ENCODE assay signal across 31 mouse cellular contexts in the genomic region with DNA sequence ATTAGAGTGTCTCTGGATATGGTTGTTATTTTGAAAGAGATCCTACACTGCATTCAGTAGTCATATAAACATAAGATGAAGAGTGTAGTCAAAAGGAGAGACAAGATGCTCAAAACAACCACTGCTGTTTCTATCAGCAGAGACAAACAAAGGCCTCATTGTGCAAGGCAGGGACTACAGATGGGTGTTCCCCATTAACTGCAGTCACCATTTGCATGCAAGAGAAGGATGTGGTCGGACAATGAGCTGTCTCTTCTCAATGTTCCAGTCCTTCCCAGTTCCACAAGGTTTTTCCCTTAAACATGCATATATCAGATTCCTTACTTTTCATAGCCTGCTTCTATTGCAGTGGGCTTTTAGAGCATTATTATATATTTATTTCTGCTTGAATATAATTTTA.
A peak's percentile ranks its signal among the peaks of the same experiment; 100 is the strongest.
DNase-seq lines count a peak whose midpoint lies in the region; ATAC-seq and TF ChIP-seq lines count a peak whose summit lies in the region.
"Had no signal": no experiment of that assay in that cellular context is flagged by ENCODE, and none has a peak within 500 bp of the region (broad histone marks: within the 10 kb centered on the region; RNA-seq: fewer than 3 reads in every experiment).

No protein-coding gene starts in this region.

- no peaks in the 10 kb centered on the region for H3K27me3 ChIP-seq in neural tube, embryonic 11.5 days (ENCODE audit: control insufficient read depth, insufficient read depth, low read length)
- no peaks in the 10 kb centered on the region for H3K27me3 ChIP-seq in neural tube, embryonic 15.5 days (replicated peaks)
- H3K27me3 ChIP-seq: heart, embryonic 13.5 days; limb, embryonic 15.5 days; liver, embryonic 13.5 days; stomach, embryonic 15.5 days had no signal

- no peak overlapping the region for H3K27ac ChIP-seq in neural tube, embryonic 11.5 days (ENCODE audit: low read depth, low read length)
- H3K27ac ChIP-seq in neural tube, embryonic 15.5 days (replicated peaks) = no peak overlapping the region
- H3K27ac ChIP-seq: gastrocnemius, adult 2 months; heart, adult 2 months; heart, embryonic 13.5 days; hindbrain, embryonic 10.5 days; limb, embryonic 10.5 days; limb, embryonic 15.5 days; liver, embryonic 13.5 days; midbrain, embryonic 10.5 days; stomach, embryonic 15.5 days had no signal

- no peaks in the 10 kb centered on the region for H3K36me3 ChIP-seq in neural tube, embryonic 11.5 days (ENCODE audit: control insufficient read depth, insufficient read depth, low read length)
- H3K36me3 ChIP-seq in neural tube, embryonic 15.5 days = no peaks in the 10 kb centered on the region
- H3K36me3 ChIP-seq: heart, embryonic 13.5 days; hindbrain, embryonic 10.5 days; limb, embryonic 10.5 days; limb, embryonic 15.5 days; liver, embryonic 13.5 days; midbrain, embryonic 10.5 days; stomach, embryonic 15.5 days had no signal

- peak; percentile 58; the same call in 1 of the 2 replicates for ATAC-seq in neural tube, embryonic 11.5 days (ENCODE audit: insufficient read depth, low FRiP score, low TSS enrichment)
- no peak for ATAC-seq in neural tube, embryonic 15.5 days (ENCODE audit: low FRiP score)
- ATAC-seq: forebrain, embryonic 16.5 days; intestine, postnatal 0 days; midbrain, embryonic 16.5 days had no signal

- intact Hi-C loops in heart, postnatal 14 days (cut with DNase I) = no loop called here

- H3K9me3 ChIP-seq in neural tube, embryonic 11.5 days (ENCODE audit: control insufficient read depth, low read length) = no peaks in the 10 kb centered on the region
- no peaks in the 10 kb centered on the region for H3K9me3 ChIP-seq in neural tube, embryonic 15.5 days (replicated peaks)
- H3K9me3 ChIP-seq: heart, embryonic 13.5 days; hindbrain, embryonic 10.5 days; limb, embryonic 10.5 days; limb, embryonic 15.5 days; liver, embryonic 13.5 days; midbrain, embryonic 10.5 days; stomach, embryonic 15.5 days had no signal

- TF ChIP-seq CTCF in brain, embryonic 14.5 days (IDR thresholded peaks at IDR 0.05; ENCODE audit: borderline replicate concordance, extremely low read depth, insufficient read depth, insufficient read length) = no peak

- H3K4me3 ChIP-seq in neural tube, embryonic 11.5 days (ENCODE audit: low read depth, low read length) = no peak overlapping the region
- no peak overlapping the region for H3K4me3 ChIP-seq in neural tube, embryonic 15.5 days (replicated peaks)
- H3K4me3 ChIP-seq: erythroblast, embryonic 14.5 days; gastrocnemius, adult 2 months; heart, adult 2 months; heart, embryonic 13.5 days; hindbrain, embryonic 10.5 days; limb, embryonic 10.5 days; limb, embryonic 15.5 days; liver, embryonic 13.5 days; midbrain, embryonic 10.5 days; stomach, embryonic 15.5 days had no signal

- 23% methylated on average over 1 of the region's 1 CpGs for WGBS in neural tube, embryonic 11.5 days
- 24% methylated on average over 1 of the region's 1 CpGs for WGBS in neural tube, embryonic 15.5 days

- DNase-seq in embryo, embryonic 10 days (ENCODE audit: low spot score) = peak; percentile 17
- DNase-seq in embryo, embryonic 11 days = no peak
- peak; percentile 11 for DNase-seq in neural tube, embryonic 11.5 days (ENCODE audit: low spot score)
- peak; percentile 38 for DNase-seq in Muller cell, postnatal 12 days (ENCODE audit: inconsistent ontology term)
- DNase-seq in brain, embryonic 14.5 days (ENCODE audit: low read depth) = peak; percentile 7
- no peak for DNase-seq in heart, postnatal 14 days
- no peak for DNase-seq in right cerebral cortex, postnatal 4 days
- DNase-seq: adrenal gland, postnatal 14 days; cerebellum, adult 2 months; cerebellum, postnatal 14 days; gastrocnemius, adult 2 months; gastrocnemius, postnatal 36 days; heart, adult 2 months; heart, postnatal 10 days; kidney, adult 9 months; kidney, postnatal 10 days; layer of hippocampus, postnatal 36 days; liver, embryonic 13.5 days; lung, adult 2 months; lung, postnatal 10 days had no signal

- no peak overlapping the region for H3K9ac ChIP-seq in neural tube, embryonic 11.5 days (ENCODE audit: low read length)
- H3K9ac ChIP-seq in neural tube, embryonic 15.5 days (replicated peaks) = no peak overlapping the region
- H3K9ac ChIP-seq: heart, embryonic 13.5 days; limb, embryonic 15.5 days; liver, embryonic 13.5 days; stomach, embryonic 15.5 days had no signal

- H3K4me1 ChIP-seq in neural tube, embryonic 11.5 days (ENCODE audit: control insufficient read depth, insufficient read depth, low read length) = no peaks in the 10 kb centered on the region
- H3K4me1 ChIP-seq in neural tube, embryonic 15.5 days = no peaks in the 10 kb centered on the region
- H3K4me1 ChIP-seq: heart, embryonic 13.5 days; hindbrain, embryonic 10.5 days; limb, embryonic 10.5 days; limb, embryonic 15.5 days; liver, embryonic 13.5 days; midbrain, embryonic 10.5 days; stomach, embryonic 15.5 days had no signal

- TF ChIP-seq POLR2A in brain, embryonic 14.5 days (IDR thresholded peaks at IDR 0.05; ENCODE audit: borderline replicate concordance, extremely low read depth, insufficient read depth, insufficient read length, poor library complexity, severe bottlenecking) = no peak

- H3K4me2 ChIP-seq in neural tube, embryonic 11.5 days (ENCODE audit: low read depth) = no peak overlapping the region
- no peak overlapping the region for H3K4me2 ChIP-seq in neural tube, embryonic 15.5 days
- H3K4me2 ChIP-seq: heart, embryonic 13.5 days; limb, embryonic 15.5 days; liver, embryonic 13.5 days; stomach, embryonic 15.5 days had no signal

Comparison
In these comparisons a context has a peak if more than half of its experiments do, and no peak if none do; other contexts are left out.
1. DNase-seq: peak in embryo, embryonic 10 days (single experiment), neural tube, embryonic 11.5 days (single experiment), Muller cell, postnatal 12 days (single experiment) and brain, embryonic 14.5 days (single experiment); none in embryo, embryonic 11 days (single experiment), heart, postnatal 14 days (0 of 2) and right cerebral cortex, postnatal 4 days (single experiment).